Mouse (Mus musculus): ENCODE data around the gene 1700049E17Rik2. TPM values are rescaled to one million over a fixed set of nuclear protein-coding genes. Genes with fewer than 3 reads are reported as not detected.

Gene 1700049E17Rik2
- polyA plus RNA-seq, 1 experiment from 2014 or later = not detected

Other genes with a start within 250 kb of the 1700049E17Rik2 start
- not detected in 2 replicates for gene Gm5798, start 224.6 kb upstream of the 1700049E17Rik2 start, polyA plus RNA-seq (2014; fragmentation: Nextera tagmentation; extraction: Ambion mirVana)
- not detected in 2 replicates for gene Gm7945, start 186.8 kb upstream of the 1700049E17Rik2 start, polyA plus RNA-seq (2014; fragmentation: Nextera tagmentation; extraction: Ambion mirVana)
- gene Gm6482, start 164.9 kb upstream of the 1700049E17Rik2 start, polyA plus RNA-seq (2014; fragmentation: Nextera tagmentation; extraction: Ambion mirVana) = not detected in 2 replicates
- gene Gm7954, start 119.7 kb upstream of the 1700049E17Rik2 start, polyA plus RNA-seq (2014; fragmentation: Nextera tagmentation; extraction: Ambion mirVana) = not detected in 2 replicates
- not detected in 2 replicates for gene Gm3486, start 83.7 kb upstream of the 1700049E17Rik2 start, polyA plus RNA-seq (2014; fragmentation: Nextera tagmentation; extraction: Ambion mirVana)
- gene Gm7970, start 17.6 kb upstream of the 1700049E17Rik2 start, polyA plus RNA-seq (2014; fragmentation: Nextera tagmentation; extraction: Ambion mirVana) = not detected in 2 replicates
- gene Gm3072, start 51.4 kb downstream of the 1700049E17Rik2 start, polyA plus RNA-seq (2014; fragmentation: Nextera tagmentation; extraction: Ambion mirVana) = not detected in 2 replicates
- gene Gm3676, start 73.3 kb downstream of the 1700049E17Rik2 start, polyA plus RNA-seq (2014; fragmentation: Nextera tagmentation; extraction: Ambion mirVana) = not detected in 2 replicates
- not detected in 2 replicates for gene Gm8068, start 128.7 kb downstream of the 1700049E17Rik2 start, polyA plus RNA-seq (2014; fragmentation: Nextera tagmentation; extraction: Ambion mirVana)
- gene Gm7929, start 177.4 kb downstream of the 1700049E17Rik2 start, polyA plus RNA-seq (2014; fragmentation: Nextera tagmentation; extraction: Ambion mirVana) = not detected in 2 replicates
- not detected in 2 replicates for gene Gm47189, start 199.2 kb downstream of the 1700049E17Rik2 start, polyA plus RNA-seq (2014; fragmentation: Nextera tagmentation; extraction: Ambion mirVana)

All from intestine, embryonic 14.5 days (tissue).